Mouse (Mus musculus) embryonic facial prominence, embryonic 15.5 days (tissue): ENCODE results near the gene Rfxank. TPM values are rescaled to one million over a fixed set of nuclear protein-coding genes. Genes with fewer than 3 reads are reported as not detected.

Source experiments
- ATAC-seq: fragments of 200-750 bp; cut with Nextera tagmentation; 2 replicates; pipeline ENCODE4 v1.8.0; 2017; ENCODE audit warnings: low read depth, moderate TSS enrichment; ENCODE audit not compliant: insufficient number of reproducible peaks, low FRiP score, low TSS enrichment
- H3K27ac ChIP-seq: fragments of 300-500 bp; sonication (generic); replicated peaks from 2 replicates; pipeline ENCODE4 v1.5.1; 2015; ENCODE audit warnings: mild to moderate bottlenecking, inconsistent platforms
- H3K27me3 ChIP-seq: fragments of 300-500 bp; sonication (generic); 2 replicates; pipeline ENCODE4 v1.6.1; 2015; ENCODE audit warnings: inconsistent platforms
- H3K36me3 ChIP-seq: fragments of 300-500 bp; sonication (generic); 2 replicates; pipeline ENCODE4 v1.6.1; 2015; ENCODE audit warnings: mild to moderate bottlenecking, inconsistent platforms
- H3K4me1 ChIP-seq: fragments of 300-500 bp; sonication (generic); 2 replicates; pipeline ENCODE4 v1.6.1; 2015; ENCODE audit warnings: inconsistent platforms
- H3K4me2 ChIP-seq: fragments of 300-500 bp; sonication (generic); replicated peaks from 2 replicates; pipeline ENCODE4 v1.6.1; 2015; ENCODE audit warnings: mild to moderate bottlenecking, inconsistent platforms
- H3K4me3 ChIP-seq: fragments of 300-500 bp; sonication (generic); replicated peaks from 2 replicates; pipeline ENCODE4 v1.5.1; 2015; ENCODE audit warnings: mild to moderate bottlenecking, inconsistent platforms
- H3K9ac ChIP-seq: fragments of 300-500 bp; sonication (generic); 2 replicates; pipeline ENCODE4 v1.6.1; 2015; ENCODE audit warnings: inconsistent platforms
- H3K9me3 ChIP-seq: fragments of 300-500 bp; sonication (generic); replicated peaks from 2 replicates; pipeline ENCODE4 v1.6.1; 2016; ENCODE audit warnings: inconsistent platforms
- WGBS: fragments of 180-500 bp; shearing (Covaris S2); methylation state at CpG from one replicate; pipeline ENCODE4 v1.1.7; 2015; 5-methylcytosine and 5-hydroxymethylcytosine counted together
- polyA plus RNA-seq: library from polyadenylated mRNA; unstranded; fragments of >200 nt; fragmentation: Nextera tagmentation; extraction: Ambion mirVana; gene quantifications from 2 replicates; pipeline ENCODE4 v1.2.1, GENCODE M21; 2015

Rfxank gene
- 18.9 and 22.2 TPM in 2 replicates for polyA plus RNA-seq

DNA sequence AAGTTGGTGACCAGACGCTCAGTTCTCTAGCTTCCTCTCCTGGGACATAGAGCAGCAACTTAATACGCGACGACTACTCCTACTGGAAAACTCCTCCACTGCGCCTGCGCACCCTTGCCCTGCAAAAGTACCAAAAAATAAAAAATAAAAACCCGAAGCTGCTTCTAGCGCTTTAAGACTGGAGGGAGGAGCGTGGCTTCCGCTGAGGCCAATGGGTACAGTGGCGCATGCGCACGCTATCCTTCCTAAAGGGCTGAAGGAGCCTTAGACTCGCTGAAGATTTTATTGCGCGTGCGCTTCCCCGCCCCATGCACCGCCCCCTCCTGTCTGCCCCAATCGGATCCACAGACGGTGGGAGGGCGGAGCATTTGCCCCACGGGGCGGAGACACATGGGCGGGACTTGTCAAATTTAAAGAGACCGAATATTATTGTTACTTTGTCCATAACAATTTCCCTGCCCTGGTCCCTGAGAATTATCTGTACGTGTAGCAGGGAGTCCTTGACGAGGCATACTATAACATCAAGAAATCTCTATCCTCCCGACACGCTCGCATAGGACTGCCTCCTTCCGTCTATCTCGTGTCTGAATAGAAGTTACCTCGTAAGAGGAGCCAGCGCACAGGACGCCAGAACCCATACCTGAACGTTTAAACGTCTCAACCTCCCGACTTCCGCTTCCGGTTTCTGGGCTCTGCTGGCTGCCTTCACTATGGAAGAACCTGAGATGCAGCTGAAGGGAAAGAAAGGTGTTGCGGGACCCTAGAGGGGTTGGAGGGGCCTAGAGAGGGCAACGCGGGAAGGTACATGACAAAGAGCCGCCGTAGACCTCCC lies at the start of gene Rfxank, which contains the start of the genes Borcs8 and Mef2b:
TSS of gene Rfxank (minus strand) at position 129 of the 832 bp plus-strand sequence.
TSS of gene Borcs8 (plus strand) at position 474 of the 832 bp plus-strand sequence.
TSS of gene Mef2b (plus strand) at position 686 of the 832 bp plus-strand sequence.
- H3K9me3 ChIP-seq: no peaks in the 10 kb centered on the region
- under 1% methylated on average over 46 of the region's 46 CpGs for WGBS
- H3K4me1 ChIP-seq: peaks cover 21% of the 10 kb centered on the region
- H3K36me3 ChIP-seq: peaks cover 44% of the 10 kb centered on the region
- ATAC-seq: peak; percentile 98
- peak within 1 kb of the TSS; percentile 92 for H3K4me3 ChIP-seq
- peak within 1 kb of the TSS; percentile 93 for H3K9ac ChIP-seq
- peak within 1 kb of the TSS; percentile 92 for H3K27ac ChIP-seq
- H3K4me2 ChIP-seq: peak within 1 kb of the TSS; percentile 78
- H3K27me3 ChIP-seq: no peaks in the 10 kb centered on the region

DNA sequence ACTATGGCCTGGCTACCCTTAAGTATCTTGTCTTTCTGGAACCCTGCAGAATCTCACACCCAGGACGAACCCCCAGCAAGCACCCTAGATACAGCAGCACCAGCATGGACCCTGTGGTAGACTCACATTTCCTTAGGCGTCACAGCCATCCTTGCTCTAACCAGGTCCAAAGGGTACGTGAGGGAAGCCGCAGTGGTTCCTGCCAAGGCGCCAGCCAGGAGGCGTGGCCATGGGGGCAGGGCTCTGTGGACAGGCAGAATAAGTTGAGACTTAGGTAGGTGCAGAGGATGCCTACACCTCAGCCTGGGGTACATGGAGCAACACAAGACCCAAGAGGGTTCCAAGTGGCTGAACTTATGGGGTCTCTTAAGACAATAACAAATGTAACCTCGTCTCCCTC lies 49.8 kb upstream of the Rfxank start:
- H3K27me3 ChIP-seq: no peaks in the 10 kb centered on the region
- H3K4me1 ChIP-seq: no peaks in the 10 kb centered on the region
- H3K4me2 ChIP-seq: no peak overlapping the region
- 68% methylated on average over 7 of the region's 7 CpGs for WGBS
- no peak overlapping the region for H3K27ac ChIP-seq
- peaks cover 27% of the 10 kb centered on the region; the same call in 1 of the 2 replicates for H3K36me3 ChIP-seq
- H3K9me3 ChIP-seq: no peaks in the 10 kb centered on the region
- no peak overlapping the region for H3K4me3 ChIP-seq
- H3K9ac ChIP-seq: no peak overlapping the region
- no peak for ATAC-seq

GRCm38 (mm10) chr8:70183194-70183593 lies 44.2 kb upstream of the Rfxank start:
- no peaks in the 10 kb centered on the region for H3K27me3 ChIP-seq
- no peak overlapping the region for H3K9ac ChIP-seq
- peaks cover 11% of the 10 kb centered on the region; the same call in 1 of the 2 replicates for H3K4me1 ChIP-seq
- 85% methylated on average over 4 of the region's 4 CpGs for WGBS
- H3K36me3 ChIP-seq: peaks cover 51% of the 10 kb centered on the region
- no peak for ATAC-seq
- H3K9me3 ChIP-seq: no peaks in the 10 kb centered on the region
- H3K4me3 ChIP-seq: no peak overlapping the region
- H3K27ac ChIP-seq: no peak overlapping the region
- H3K4me2 ChIP-seq: no peak overlapping the region

GRCm38 (mm10) chr8:70181903-70182252 lies 42.9 kb upstream of the Rfxank start:
- Histone ChIP-seq H3K4me1 (peaks cover 11% of the 10 kb centered on the region; the same call in 1 of the 2 replicates), H3K27me3 (no peaks in the 10 kb centered on the region), H3K4me2 (no peak overlapping the region), H3K4me3 (no peak overlapping the region), H3K9me3 (no peaks in the 10 kb centered on the region), H3K27ac (no peak overlapping the region), H3K36me3 (peaks cover 47% of the 10 kb centered on the region), H3K9ac (no peak overlapping the region)
- 53% methylated on average over 2 of the region's 2 CpGs for WGBS
- peak; percentile 29; the same call in 1 of the 2 replicates for ATAC-seq

GRCm38 (mm10) chr8:70181212-70181902 lies 42.4 kb upstream of the Rfxank start:
- Histone ChIP-seq H3K36me3 (peaks cover 52% of the 10 kb centered on the region), H3K4me1 (peaks cover 11% of the 10 kb centered on the region; the same call in 1 of the 2 replicates), H3K9me3 (no peaks in the 10 kb centered on the region), H3K27me3 (no peaks in the 10 kb centered on the region), H3K27ac (no peak overlapping the region), H3K9ac (no peak overlapping the region), H3K4me3 (no peak overlapping the region), H3K4me2 (no peak overlapping the region)
- 84% methylated on average over 16 of the region's 16 CpGs for WGBS
- ATAC-seq: no peak

GRCm38 (mm10) chr8:70179082-70179481 lies 40.1 kb upstream of the Rfxank start:
- Histone ChIP-seq H3K9me3 (no peaks in the 10 kb centered on the region), H3K9ac (no peak overlapping the region), H3K4me1 (peaks cover 18% of the 10 kb centered on the region; the same call in 1 of the 2 replicates), H3K27ac (no peak overlapping the region), H3K4me3 (no peak overlapping the region), H3K36me3 (peaks cover 55% of the 10 kb centered on the region), H3K27me3 (no peaks in the 10 kb centered on the region), H3K4me2 (no peak overlapping the region)
- no peak for ATAC-seq
- WGBS: 94% methylated on average over 4 of the region's 4 CpGs

GRCm38 (mm10) chr8:70178231-70178630 lies 39.3 kb upstream of the Rfxank start:
- H3K9ac ChIP-seq: no peak overlapping the region
- H3K4me2 ChIP-seq: no peak overlapping the region
- no peak overlapping the region for H3K27ac ChIP-seq
- H3K27me3 ChIP-seq: no peaks in the 10 kb centered on the region
- H3K4me3 ChIP-seq: no peak overlapping the region
- H3K9me3 ChIP-seq: no peaks in the 10 kb centered on the region
- 86% methylated on average over 2 of the region's 2 CpGs for WGBS
- peaks cover 25% of the 10 kb centered on the region for H3K4me1 ChIP-seq
- H3K36me3 ChIP-seq: peaks cover 53% of the 10 kb centered on the region
- ATAC-seq: no peak

DNA sequence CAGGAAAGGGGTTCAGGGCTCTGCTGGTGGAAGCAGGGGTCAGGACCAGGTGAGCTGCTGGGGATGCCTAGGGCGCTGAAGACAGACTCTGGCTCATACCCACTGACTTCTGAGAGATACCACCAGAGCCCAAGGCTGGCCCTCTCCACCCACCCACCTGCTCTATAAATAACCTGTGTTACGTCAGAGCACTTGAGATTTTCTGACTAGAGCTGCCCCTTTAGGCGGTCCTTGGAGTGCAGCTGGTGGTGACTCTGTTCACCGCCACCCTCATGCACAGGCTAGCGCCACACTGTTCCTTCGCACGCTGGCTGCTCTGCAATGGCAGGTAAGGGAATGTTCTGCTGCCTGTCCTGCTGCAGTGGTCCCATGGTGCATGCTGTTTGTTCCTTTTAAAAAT lies 35.1 kb upstream of the Rfxank start:
- 84% methylated on average over 7 of the region's 7 CpGs for WGBS
- no peak for ATAC-seq
- H3K4me3 ChIP-seq: no peak overlapping the region
- H3K27me3 ChIP-seq: no peaks in the 10 kb centered on the region
- H3K4me1 ChIP-seq: peaks cover 19% of the 10 kb centered on the region
- H3K36me3 ChIP-seq: peaks cover 23% of the 10 kb centered on the region; the same call in 1 of the 2 replicates
- no peak overlapping the region for H3K9ac ChIP-seq
- H3K27ac ChIP-seq: no peak overlapping the region
- H3K9me3 ChIP-seq: no peaks in the 10 kb centered on the region
- H3K4me2 ChIP-seq: no peak overlapping the region

DNA sequence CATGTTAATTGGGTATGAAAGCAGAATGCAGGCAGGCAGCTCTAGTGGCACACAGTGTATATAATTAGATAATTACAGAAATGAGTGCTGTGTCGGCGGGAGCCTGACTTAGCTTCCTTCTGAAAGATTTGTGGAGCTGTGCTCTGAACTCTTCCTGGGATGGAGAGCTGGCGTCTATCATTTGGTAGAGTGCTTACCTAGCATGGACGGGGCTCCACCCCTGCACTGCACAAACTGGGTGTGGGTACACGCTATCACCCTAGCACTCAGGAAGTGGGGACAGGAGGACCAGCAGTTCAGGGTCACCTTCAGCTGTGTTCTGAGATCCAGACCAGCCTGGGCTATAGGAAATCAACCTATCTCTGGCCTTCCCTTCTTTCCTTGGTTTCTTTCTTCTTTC lies 34.4 kb upstream of the Rfxank start:
- Histone ChIP-seq H3K4me3 (peak overlapping the region; percentile 56; the same call in 1 of the 2 replicates), H3K9me3 (no peaks in the 10 kb centered on the region), H3K4me2 (peak overlapping the region; percentile 55), H3K27me3 (no peaks in the 10 kb centered on the region), H3K27ac (no peak overlapping the region), H3K36me3 (peaks cover 16% of the 10 kb centered on the region; the same call in 1 of the 2 replicates), H3K9ac (no peak overlapping the region), H3K4me1 (peaks cover 19% of the 10 kb centered on the region)
- WGBS: 57% methylated on average over 5 of the region's 5 CpGs
- ATAC-seq: no peak

DNA sequence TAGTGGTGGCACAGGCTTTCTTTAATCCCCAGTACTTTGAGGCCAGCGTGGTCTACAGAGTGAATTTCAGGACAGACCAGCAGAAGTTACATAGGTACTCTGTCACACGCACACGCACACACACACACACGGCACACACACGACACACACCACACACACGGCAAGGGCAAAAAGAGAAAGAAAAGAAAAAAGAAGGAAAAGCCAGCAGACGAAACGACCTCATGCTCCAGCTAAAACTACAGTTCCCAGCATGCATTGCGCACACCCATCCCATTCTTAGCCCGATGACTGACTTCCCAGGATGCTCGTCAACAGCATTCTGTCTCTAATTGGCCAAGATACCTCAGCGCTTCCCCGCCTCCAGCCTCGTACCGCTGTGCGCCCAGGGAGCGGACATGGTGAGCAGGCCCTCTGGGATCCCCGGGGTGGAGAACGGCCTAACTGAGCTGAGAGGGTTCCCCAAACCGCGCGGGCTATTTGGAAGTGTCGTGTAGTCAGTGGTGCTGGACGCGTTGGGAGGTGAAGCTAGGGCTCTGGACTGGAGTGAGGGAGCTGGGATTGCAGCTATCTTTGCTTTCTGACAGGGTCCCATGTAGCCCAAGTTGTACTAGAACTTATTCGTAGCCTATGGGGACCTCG lies 33.2 kb upstream of the Rfxank start, which contains the start of gene Tmem161a:
TSS of gene Tmem161a (plus strand) at position 314 of the 639 bp plus-strand sequence.
- Histone ChIP-seq H3K27ac (peak within 1 kb of the TSS; percentile 39; the same call in 1 of the 2 replicates), H3K9ac (peak within 1 kb of the TSS; percentile 57), H3K4me3 (peak within 1 kb of the TSS; percentile 56), H3K4me2 (peak within 1 kb of the TSS; percentile 55), H3K9me3 (no peaks in the 10 kb centered on the region), H3K4me1 (peaks cover 20% of the 10 kb centered on the region), H3K27me3 (no peaks in the 10 kb centered on the region), H3K36me3 (peaks cover 10% of the 10 kb centered on the region; the same call in 1 of the 2 replicates)
- whole genome bisulfite sequencing: 2% methylated on average over 27 of the region's 27 CpGs
- peak; percentile 94 for ATAC-seq
